9 mouse cellular contexts compared by ENCODE assay signal in genomic region chr1:133418164-133418800, GRCm38 (mm10). TPM values are rescaled to one million over a fixed set of nuclear protein-coding genes. Genes with fewer than 3 reads are reported as not detected.
A peak's percentile ranks its signal among the peaks of the same experiment; 100 is the strongest.
DNase-seq lines count a peak whose midpoint lies in the region; ATAC-seq and TF ChIP-seq lines count a peak whose summit lies in the region.
"Had no signal": no experiment of that assay in that cellular context is flagged by ENCODE, and none has a peak within 500 bp of the region (broad histone marks: within the 10 kb centered on the region; RNA-seq: fewer than 3 reads in every experiment).

No protein-coding gene starts in this region.

- no peaks in the 10 kb centered on the region for H3K27me3 ChIP-seq in intestine, embryonic 16.5 days (replicated peaks; ENCODE audit: control insufficient read depth, insufficient read depth, low read length)
- peaks cover 22% of the 10 kb centered on the region for H3K27me3 ChIP-seq in liver, embryonic 16.5 days (ENCODE audit: control insufficient read depth, insufficient read depth, low read depth, low read length)

- no peak for TF ChIP-seq POLR2A in bone marrow macrophage, adult 2 months (IDR thresholded peaks at IDR 0.05; ENCODE audit: borderline replicate concordance, low read depth, low read length)

- H3K27ac ChIP-seq in ES-E14 (ENCODE audit: insufficient read depth, low read depth, low read length, poor library complexity, severe bottlenecking): no peak overlapping the region
- no peak overlapping the region for H3K27ac ChIP-seq in bone marrow macrophage, adult 2 months (ENCODE audit: insufficient read depth, low read depth, low read length)
- H3K27ac ChIP-seq in intestine, embryonic 16.5 days (ENCODE audit: low read length): peak overlapping the region; percentile 71
- H3K27ac ChIP-seq in liver, embryonic 16.5 days (ENCODE audit: low read length): 0 out of 2 replicates have a peak overlapping the region, but pooled peaks have one; percentile 4

- peak; percentile 69 for ATAC-seq in intestine, embryonic 16.5 days
- ATAC-seq in liver, embryonic 16.5 days (ENCODE audit: low read depth): peak; percentile 64

- no peaks in the 10 kb centered on the region for H3K36me3 ChIP-seq in ES-E14 (ENCODE audit: control insufficient read depth, insufficient read depth, low read length, poor library complexity, severe bottlenecking)
- H3K36me3 ChIP-seq in intestine, embryonic 16.5 days (ENCODE audit: control insufficient read depth, insufficient read depth, low read length): no peaks in the 10 kb centered on the region
- no peaks in the 10 kb centered on the region for H3K36me3 ChIP-seq in liver, embryonic 16.5 days (ENCODE audit: control insufficient read depth, insufficient read depth)

- H3K4me3 ChIP-seq in ES-E14 (ENCODE audit: insufficient read depth in 1 of 2, low read depth in 1 of 2, low read length in 2 of 2, poor library complexity in 1 of 2, severe bottlenecking in 1 of 2): peak overlapping the region; percentile 43 to 56; a peak in 3 of 4 replicates
- peak overlapping the region; percentile 39 for H3K4me3 ChIP-seq in bone marrow macrophage, adult 2 months (ENCODE audit: insufficient read depth, low read length)
- peak overlapping the region; percentile 53 for H3K4me3 ChIP-seq in intestine, embryonic 16.5 days (ENCODE audit: low read length)
- H3K4me3 ChIP-seq in liver, embryonic 16.5 days (ENCODE audit: low read depth, low read length): peak overlapping the region; percentile 51
- H3K4me3 ChIP-seq: myocyte had no signal

- H3K4me1 ChIP-seq in ES-E14 (ENCODE audit: control insufficient read depth in 2 of 2, insufficient read depth in 2 of 2, low read length in 2 of 2, poor library complexity in 1 of 2): peaks cover 11 to 43% of the 10 kb centered on the region in 2 experiments
- H3K4me1 ChIP-seq in bone marrow macrophage, adult 2 months (ENCODE audit: control insufficient read depth, insufficient read depth, low read length): no peaks in the 10 kb centered on the region
- H3K4me1 ChIP-seq in intestine, embryonic 16.5 days (ENCODE audit: control insufficient read depth, insufficient read depth, low read length): peaks cover 81% of the 10 kb centered on the region
- peaks cover 13% of the 10 kb centered on the region for H3K4me1 ChIP-seq in liver, embryonic 16.5 days (ENCODE audit: control insufficient read depth, low read depth, low read length)

- peak overlapping the region; percentile 73 for H3K4me2 ChIP-seq in intestine, embryonic 16.5 days (ENCODE audit: low read depth, low read length)
- peak overlapping the region; percentile 51 for H3K4me2 ChIP-seq in liver, embryonic 16.5 days (ENCODE audit: low read depth, low read length)

- no peak for DNase-seq in ES-E14 (ENCODE audit: low read depth, low spot score)
- DNase-seq in heart, adult 11 months: peak; percentile 99
- peak; percentile 42 for DNase-seq in neural tube, embryonic 10.5 days (ENCODE audit: extremely low spot score, low spot score)
- peak; percentile 85 for DNase-seq in testis, postnatal 10 days (ENCODE audit: low spot score)
- DNase-seq in c-Kit-positive CD71-positive TER-119-positive erythroid progenitor cells, embryonic 14.5 days (ENCODE audit: low spot score): no peak

- in situ Hi-C loops in ES-E14 (cut with MboI; ENCODE audit: low sequenced_read_pairs in 2 of 2, unreplicated experiment in 2 of 2): no loop called here

- peak overlapping the region; percentile 9 for H3K9ac ChIP-seq in ES-E14 (ENCODE audit: insufficient read depth, low read depth, low read length, poor library complexity, severe bottlenecking)
- H3K9ac ChIP-seq in intestine, embryonic 16.5 days (ENCODE audit: low read depth, low read length): peak overlapping the region; percentile 75
- peak overlapping the region; percentile 36; the same call in 1 of the 2 replicates for H3K9ac ChIP-seq in liver, embryonic 16.5 days (ENCODE audit: low read depth, low read length)

- WGBS in intestine, embryonic 16.5 days: 9% methylated on average over 26 of the region's 28 CpGs
- 2% methylated on average over 28 of the region's 28 CpGs for WGBS in liver, embryonic 16.5 days (ENCODE audit: insufficient replicate concordance)

- no peaks in the 10 kb centered on the region for H3K9me3 ChIP-seq in ES-E14 (ENCODE audit: control insufficient read depth, insufficient read depth, low read depth, low read length)
- no peaks in the 10 kb centered on the region for H3K9me3 ChIP-seq in intestine, embryonic 16.5 days (ENCODE audit: control insufficient read depth, low read length)
- no peaks in the 10 kb centered on the region for H3K9me3 ChIP-seq in liver, embryonic 16.5 days (replicated peaks; ENCODE audit: control insufficient read depth, low read length)

- TF ChIP-seq CTCF in bone marrow macrophage, adult 2 months (IDR thresholded peaks at IDR 0.05; ENCODE audit: low read depth, low read length): no peak

TF ChIP-seq in ES-E14, 5 proteins besides CTCF, POLR2A, EP300 and RAD21:
- TF ChIP-seq HCFC1 (IDR thresholded peaks at IDR 0.05; ENCODE audit: borderline replicate concordance, insufficient read depth, low read length) (no peak), ZNF384 (IDR thresholded peaks at IDR 0.05; ENCODE audit: low read depth, low read length) (no peak), ZC3H11A (IDR thresholded peaks at IDR 0.05; ENCODE audit: borderline replicate concordance, low read depth, low read length) (no peak), CHD2 (IDR thresholded peaks at IDR 0.05; ENCODE audit: low read depth, low read length) (no peak), MAFK (IDR thresholded peaks at IDR 0.05; ENCODE audit: insufficient read depth, low read depth, low read length) (no peak)

RNA-seq across cellular contexts. Expression of gene Sox13, which starts 5.9 kb away (rescaled TPM):
- total RNA-seq in ES-E14 (2012; rRNA removed): 11.1 and 16.9 TPM in 2 replicates
- not detected in 2 replicates for polyA plus RNA-seq in bone marrow macrophage, adult 2 months (2012; ENCODE audit: insufficient read depth, insufficient read length, missing spikeins)
- 5.5 and 7.0 TPM in 2 replicates for polyA plus RNA-seq in intestine, embryonic 16.5 days (2015; fragmentation: Nextera tagmentation; extraction: Ambion mirVana)
- 1.4 and 1.7 TPM in 2 replicates for polyA plus RNA-seq in liver, embryonic 16.5 days (2015; fragmentation: Nextera tagmentation; extraction: Ambion mirVana)

RNA-seq across cellular contexts. Expression of gene Etnk2, which starts 54.9 kb away (rescaled TPM):
- 4.8 and 7.4 TPM in 2 replicates for total RNA-seq in ES-E14 (2012; rRNA removed)
- polyA plus RNA-seq in bone marrow macrophage, adult 2 months (2012; ENCODE audit: insufficient read depth, insufficient read length, missing spikeins): not detected in 2 replicates
- polyA plus RNA-seq in intestine, embryonic 16.5 days (2015; fragmentation: Nextera tagmentation; extraction: Ambion mirVana): 3.0 and 3.5 TPM in 2 replicates
- polyA plus RNA-seq in liver, embryonic 16.5 days (2015; fragmentation: Nextera tagmentation; extraction: Ambion mirVana): 15.5 and 20.3 TPM in 2 replicates

Comparison
In these comparisons a context has a peak if more than half of its experiments do, and no peak if none do; other contexts are left out.
1. DNase-seq: peak in heart, adult 11 months (single experiment), neural tube, embryonic 10.5 days (single experiment) and testis, postnatal 10 days (single experiment); none in ES-E14 (single experiment) and c-Kit-positive CD71-positive TER-119-positive erythroid progenitor cells, embryonic 14.5 days (single experiment).
2. H3K27ac ChIP-seq: peak in intestine, embryonic 16.5 days (single experiment) and liver, embryonic 16.5 days (single experiment); none in ES-E14 (single experiment) and bone marrow macrophage, adult 2 months (single experiment).
3. H3K9ac ChIP-seq: peak in every context shown above with its lines; median percentile 75 in intestine, embryonic 16.5 days; 36 in liver, embryonic 16.5 days; 9 in ES-E14.
4. Peak in every context shown above with its lines, with median percentiles within 50 percentile points of each other: H3K4me3 ChIP-seq.